Mouse (Mus musculus) c-Kit-positive CD71-positive TER-119-positive erythroid progenitor cells, embryonic 14.5 days (primary cell): ENCODE data around the gene Gramd4.

Experiments used
- DNase-seq: peaks from one replicate; pipeline ENCODE4 v3.0.0-alpha.2; 2013; ENCODE audit warnings: low spot score

Gene Gramd4

DNA sequence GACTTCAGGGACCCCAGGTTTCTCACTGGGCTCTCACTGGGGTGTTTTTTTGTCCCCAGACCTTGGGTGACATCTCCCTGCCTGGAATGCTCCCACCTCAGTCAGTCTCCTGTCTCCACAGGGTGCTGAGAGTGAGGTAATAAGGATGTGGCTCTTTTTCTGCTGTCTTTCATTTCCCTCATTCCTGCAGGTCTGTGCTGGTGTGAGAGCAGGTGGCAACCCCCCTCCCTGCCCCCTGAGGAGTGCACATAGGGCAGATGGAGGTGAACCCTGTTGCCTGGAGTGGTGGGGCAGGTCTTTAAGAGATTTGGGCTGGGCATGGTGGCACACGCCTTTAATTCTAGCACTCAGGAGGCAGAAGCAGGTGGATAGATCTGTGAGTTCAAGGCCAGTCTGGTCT is 13.7 kb downstream of the Gramd4 start:
- DNase-seq = no peak

GRCm38 (mm10) chr15:86074171-86074937 is 16.9 kb downstream of the Gramd4 start:
- no peak for DNase-seq

GRCm38 (mm10) chr15:86075305-86076047 is 18.0 kb downstream of the Gramd4 start:
- DNase-seq = no peak

- DNase-seq = no peak
These were observed 18.5 kb downstream of the Gramd4 start for GRCm38 (mm10) chr15:86076048-86076315.

- DNase-seq = no peak
These were observed 18.9 kb downstream of the Gramd4 start for GRCm38 (mm10) chr15:86076378-86076777.

DNA sequence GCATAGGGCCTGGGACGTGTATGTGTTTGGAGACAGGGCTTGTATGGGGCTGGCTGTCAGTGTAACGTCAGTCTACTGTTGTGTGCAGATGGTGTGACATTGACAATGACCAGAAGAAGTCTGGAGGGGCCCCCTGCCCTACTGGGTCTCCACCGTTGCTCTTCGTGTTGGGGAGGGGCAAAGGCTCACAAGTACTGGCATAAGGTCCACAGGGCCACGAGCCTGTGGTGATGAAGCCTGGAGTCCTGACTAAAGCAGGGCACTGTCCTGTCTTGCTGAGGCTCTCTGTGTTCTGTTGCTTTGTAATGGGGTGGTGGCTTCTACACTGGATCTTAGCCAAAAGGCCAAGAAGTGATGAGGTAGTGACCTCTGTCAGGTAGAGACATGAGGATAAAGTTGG is 20.4 kb downstream of the Gramd4 start:
- no peak for DNase-seq

DNA sequence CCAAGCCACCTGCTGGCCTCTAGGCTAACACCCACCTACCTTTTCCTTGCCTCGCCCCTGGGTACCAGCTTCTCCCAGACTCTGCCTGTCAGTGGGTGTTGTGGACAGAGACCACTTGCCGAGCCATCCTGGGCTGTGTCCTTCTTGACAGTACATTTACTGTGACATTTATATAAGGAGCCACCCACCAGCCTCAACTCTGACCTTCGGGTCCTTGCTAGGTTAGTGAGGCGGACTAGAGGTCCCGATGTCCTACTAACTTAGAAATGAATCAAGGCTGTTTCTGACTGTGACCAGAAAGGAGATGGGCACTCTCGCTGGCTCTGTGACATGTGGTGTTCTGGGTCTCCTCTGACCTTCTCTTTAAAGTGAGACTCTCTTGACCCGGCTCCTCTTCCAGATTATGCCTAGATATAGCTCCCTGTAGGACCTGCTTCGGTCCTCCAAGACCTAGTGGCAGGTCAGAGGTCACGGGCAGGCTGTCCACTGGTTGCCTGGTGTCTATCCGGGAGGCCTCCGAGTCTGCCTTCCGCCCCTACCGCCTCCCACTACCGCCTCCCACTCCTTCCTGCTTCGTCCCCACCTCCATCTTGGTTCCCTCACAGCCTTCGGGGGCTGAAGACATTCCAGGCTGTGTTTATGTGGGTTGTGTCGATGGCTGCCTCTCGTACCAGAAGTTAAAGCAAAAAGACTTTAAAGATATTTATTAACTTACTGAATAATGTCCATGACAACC is 21.2 kb downstream of the Gramd4 start:
- no peak for DNase-seq

GRCm38 (mm10) chr15:86079467-86079866 is 22.0 kb downstream of the Gramd4 start:
- DNase-seq = no peak

GRCm38 (mm10) chr15:86079876-86080275 is 22.4 kb downstream of the Gramd4 start:
- DNase-seq = no peak

DNA sequence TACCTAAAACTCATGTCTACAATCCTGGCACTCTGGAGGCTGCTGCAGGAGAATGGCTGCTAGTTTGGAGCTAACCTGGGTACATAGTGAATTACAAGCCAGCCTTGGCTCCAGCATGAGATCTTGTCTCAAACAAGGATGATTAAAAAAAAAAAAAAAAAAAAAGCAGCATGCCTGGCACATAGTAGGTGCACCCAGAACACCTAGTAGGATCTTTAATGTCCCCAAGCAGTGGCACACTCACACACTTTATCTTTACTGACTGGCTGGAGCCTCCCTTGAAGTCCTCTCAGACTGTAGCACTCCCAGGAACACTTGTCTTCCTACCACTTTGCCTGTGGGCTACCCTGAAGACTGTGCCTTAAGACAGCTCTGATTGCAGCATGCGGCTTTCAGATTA is 22.9 kb downstream of the Gramd4 start:
- DNase-seq = no peak

DNA sequence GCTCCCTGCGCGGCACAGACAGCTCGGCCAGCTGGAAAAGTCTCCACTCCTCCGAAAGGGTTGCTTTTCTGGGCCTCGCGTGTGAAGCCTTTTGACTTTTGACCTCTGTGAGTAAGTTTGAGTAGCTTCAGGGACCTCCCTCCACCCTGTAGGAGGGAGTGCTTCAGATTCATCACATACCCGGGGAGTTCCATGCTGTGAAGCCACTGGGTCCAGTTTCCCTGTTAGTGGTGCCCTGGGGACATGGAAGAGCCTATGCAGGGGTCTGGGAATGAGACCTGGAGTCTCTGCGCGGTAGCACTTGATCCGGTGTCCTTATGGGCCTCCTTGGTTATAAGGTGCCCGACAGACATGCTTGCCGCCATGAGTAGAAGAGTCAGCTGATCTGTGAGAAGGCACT is 24.2 kb downstream of the Gramd4 start:
- no peak for DNase-seq

DNA sequence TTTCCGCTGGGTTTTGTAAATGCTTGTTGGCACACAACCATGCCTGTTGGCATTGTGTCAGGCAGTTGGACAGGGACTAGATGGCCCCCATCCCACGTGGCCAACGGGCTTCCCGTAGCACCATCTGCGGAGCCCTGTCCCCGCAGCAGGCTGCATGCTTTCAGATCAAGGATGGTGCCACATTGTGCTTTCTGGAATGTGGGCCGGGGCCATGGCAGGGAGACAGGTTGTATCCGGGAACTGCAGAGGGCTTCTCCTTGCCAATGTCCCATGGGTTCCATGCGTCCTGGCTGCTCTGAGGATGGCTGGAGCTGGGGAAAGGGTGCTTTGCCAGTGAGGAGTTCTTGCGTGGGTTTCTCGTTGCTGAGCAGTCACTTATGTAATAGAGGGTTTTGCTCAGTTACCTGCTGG is 25.1 kb downstream of the Gramd4 start:
- DNase-seq = no peak

DNA sequence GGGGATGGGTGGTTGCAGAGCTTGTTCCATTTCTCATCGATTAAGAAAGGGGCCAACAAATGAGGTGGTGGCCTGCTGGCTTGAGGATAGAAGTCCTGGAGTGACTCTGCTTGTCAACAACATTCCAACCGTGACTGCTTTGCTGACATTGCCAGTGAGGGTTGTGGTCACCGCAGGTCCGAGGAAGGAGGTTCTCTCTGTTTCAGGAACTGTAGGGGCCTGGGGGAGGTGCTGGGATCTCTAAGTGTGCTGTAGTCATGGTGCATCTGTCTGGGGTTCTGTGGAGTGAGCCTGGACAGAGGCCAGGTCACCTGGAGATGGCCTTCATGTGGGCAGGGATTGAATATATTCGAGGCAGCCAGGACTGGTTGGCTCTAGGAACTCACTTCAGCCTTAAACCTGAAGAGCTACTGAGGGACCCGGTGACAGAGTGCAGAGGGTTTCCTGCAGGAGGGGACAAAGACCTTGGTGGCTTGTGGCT is 25.8 kb downstream of the Gramd4 start:
- DNase-seq = no peak

DNA sequence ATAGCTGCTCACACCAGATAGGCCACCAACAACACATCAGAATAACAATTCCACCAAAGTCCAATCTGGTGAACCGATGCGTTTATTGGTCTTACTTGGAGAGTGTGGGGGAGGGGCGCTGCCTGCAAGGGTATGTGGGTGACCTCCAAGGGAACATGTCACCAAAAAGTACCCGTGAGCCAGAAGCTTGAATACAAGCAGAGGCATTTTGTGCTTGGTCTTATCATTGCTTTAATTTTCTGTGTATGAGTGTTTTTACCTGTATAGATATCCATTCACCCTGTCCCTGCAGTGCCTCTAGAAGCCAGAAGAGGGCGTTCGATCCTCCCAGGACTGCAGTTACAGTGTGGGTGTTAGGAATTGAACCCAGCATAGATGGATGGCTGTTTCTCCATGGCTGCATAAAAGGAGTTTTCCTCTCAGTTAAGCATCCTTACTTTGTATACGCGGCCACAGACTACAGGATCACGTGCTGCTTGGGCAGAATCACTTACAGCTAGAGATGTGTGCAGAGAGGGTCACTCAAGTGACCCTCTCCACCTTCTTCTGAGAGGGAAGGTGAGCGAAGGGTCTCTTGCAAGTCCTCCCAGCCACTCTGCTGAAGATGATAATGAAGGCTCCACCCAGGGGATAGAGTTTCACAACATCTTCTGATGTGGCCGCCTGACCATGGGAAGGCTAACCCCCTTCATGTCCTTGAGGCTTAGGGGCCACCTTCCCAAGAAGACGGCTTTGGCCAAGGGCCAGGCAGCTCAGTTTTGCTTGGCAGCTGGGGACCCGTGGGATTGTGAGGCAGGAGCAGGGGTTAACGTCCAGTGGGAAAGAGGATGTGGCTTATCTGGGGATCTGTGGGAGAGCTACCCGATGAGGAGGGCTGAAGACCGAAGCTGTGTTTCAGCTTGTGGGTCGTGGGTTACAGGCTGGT is 28.1 kb downstream of the Gramd4 start:
- DNase-seq = peak; percentile 52

GRCm38 (mm10) chr15:86086291-86086706 is 28.8 kb downstream of the Gramd4 start:
- DNase-seq = no peak

GRCm38 (mm10) chr15:86087591-86088149 is 30.2 kb downstream of the Gramd4 start:
- DNase-seq = no peak

DNA sequence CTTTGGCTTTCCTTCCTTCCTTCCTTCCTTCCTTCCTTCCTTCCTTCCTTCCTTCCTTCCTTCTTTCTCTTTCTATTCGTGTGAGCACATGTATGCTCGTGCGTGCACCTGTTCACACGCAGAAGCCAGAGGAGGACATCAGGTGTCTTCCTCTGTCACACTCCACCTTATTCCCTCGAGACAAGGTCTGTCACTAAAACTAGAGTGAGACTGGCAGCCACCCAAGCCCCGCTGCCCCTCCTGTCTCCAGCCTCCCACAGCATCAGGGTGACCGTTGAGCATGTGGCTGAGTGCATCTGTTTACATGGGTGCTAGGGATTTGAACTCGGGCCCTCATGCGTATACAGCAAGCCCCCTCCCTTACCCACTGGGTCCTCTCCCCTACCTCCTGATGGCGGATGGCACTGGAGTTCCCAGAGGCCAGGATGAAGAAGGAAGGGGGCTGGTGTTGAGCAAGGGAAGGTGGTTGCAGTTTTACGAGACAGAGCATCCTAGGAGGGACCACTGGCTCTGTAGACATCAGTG is 30.8 kb downstream of the Gramd4 start:
- no peak for DNase-seq

DNA sequence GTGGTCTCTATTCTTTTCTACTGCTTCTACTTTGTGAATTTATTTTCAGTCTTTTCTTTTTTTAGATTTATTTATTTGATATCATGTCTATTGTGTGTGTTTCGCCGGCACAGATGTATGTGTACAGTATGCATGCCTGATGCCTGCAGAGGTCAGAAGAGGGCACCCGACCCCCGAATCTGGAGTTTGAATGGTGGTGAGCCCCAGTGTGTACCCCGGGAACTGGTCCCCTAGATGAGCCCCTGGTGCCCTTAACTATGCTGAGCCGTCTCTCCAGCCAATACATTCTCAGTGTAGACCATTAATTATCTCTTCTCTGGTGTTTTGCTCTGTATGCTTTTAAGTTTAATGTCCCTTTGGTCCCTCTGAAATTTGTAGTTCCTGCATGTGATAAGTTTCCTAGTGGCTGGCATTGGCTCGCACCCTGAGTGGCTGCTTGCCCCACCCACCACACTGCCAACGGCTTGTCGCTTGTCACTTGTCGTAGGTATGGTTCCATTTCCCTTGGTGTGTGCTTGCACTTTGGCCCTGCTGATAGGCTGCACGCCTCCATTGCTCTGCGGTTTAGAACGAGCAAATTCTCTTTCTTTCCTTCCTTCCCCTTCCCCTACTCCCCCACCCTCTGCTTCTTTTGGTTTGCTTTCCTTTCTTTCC is 31.7 kb downstream of the Gramd4 start:
- DNase-seq = no peak

GRCm38 (mm10) chr15:86089991-86090529 is 32.6 kb downstream of the Gramd4 start:
- DNase-seq = no peak

DNA sequence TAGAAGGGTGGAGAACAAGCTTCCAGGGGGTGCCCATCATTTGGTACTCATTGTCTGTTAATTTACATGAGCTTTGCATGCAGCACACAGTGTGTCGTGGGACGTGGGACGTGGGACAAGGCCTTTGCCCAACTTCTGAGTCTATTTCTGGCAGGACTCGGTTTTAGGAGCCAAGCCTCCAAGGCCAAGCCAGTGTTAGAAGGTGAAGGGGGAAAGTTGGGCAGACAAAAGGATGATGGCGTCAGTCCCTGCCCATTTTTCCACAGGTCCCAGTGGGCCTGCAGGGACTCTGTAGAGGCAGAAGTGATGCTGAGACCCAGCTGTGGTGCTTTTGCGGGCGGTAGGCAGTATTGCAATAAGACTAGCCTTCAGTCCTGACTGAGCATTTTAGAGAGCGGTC is 33.1 kb downstream of the Gramd4 start:
- no peak for DNase-seq
